Mouse (Mus musculus) heart, adult 2 months (tissue): ENCODE measurements around the gene Rilpl1.

Source experiments
- CTCF ChIP-seq: fragments of 200-600 bp; IDR thresholded peaks from 2 replicates; pipeline ENCODE4 v1.8.1; 2022; ENCODE audit warnings: antibody characterized with exemption, mild to moderate bottlenecking, moderate library complexity
- EP300 ChIP-seq: fragments of 200-500 bp; IDR thresholded peaks from 2 replicates; pipeline ENCODE4 v1.6.1; 2011; ENCODE audit warnings: low read depth, low read length, control low read depth; ENCODE audit not compliant: insufficient read depth
- POLR2A ChIP-seq: fragments of 200-500 bp; IDR thresholded peaks from 2 replicates; pipeline ENCODE4 v1.6.1; 2011; ENCODE audit warnings: mild to moderate bottlenecking, low read depth, low read length, control low read depth; ENCODE audit not compliant: insufficient read depth

GRCm38 (mm10) chr5:124539905-124540304, 8.7 kb upstream of the Rilpl1 start:
- TF ChIP-seq POLR2A, result no peak
- TF ChIP-seq CTCF, result no peak
- no peak for TF ChIP-seq EP300
